Comparison of ENCODE assay signal across 27 mouse cellular contexts in the genomic region with DNA sequence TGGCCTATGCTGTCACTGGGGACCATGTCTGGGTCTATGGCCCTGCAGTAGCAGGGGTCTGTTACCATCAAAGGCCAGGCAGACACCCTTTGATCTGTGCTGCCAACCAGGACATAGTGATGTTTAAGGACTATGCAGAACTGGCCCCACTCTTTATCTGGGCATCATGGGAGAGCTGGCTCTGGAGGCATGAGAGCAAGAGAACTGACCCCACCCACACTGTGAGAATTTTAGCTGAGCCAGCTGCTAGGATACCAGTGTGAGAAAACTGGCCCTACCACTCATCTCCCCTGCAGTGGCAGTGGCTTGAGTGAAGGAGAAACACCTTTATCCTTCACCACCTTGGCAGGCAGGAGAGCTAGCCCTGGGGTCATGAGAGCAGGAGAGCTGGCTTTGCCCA. TPM values are rescaled to one million over a fixed set of nuclear protein-coding genes. Genes with fewer than 3 reads are reported as not detected.
A peak's percentile ranks its signal among the peaks of the same experiment; 100 is the strongest.
DNase-seq lines count a peak whose midpoint lies in the region; ATAC-seq and TF ChIP-seq lines count a peak whose summit lies in the region.
"Had no signal": no experiment of that assay in that cellular context is flagged by ENCODE, and none has a peak within 500 bp of the region (broad histone marks: within the 10 kb centered on the region; RNA-seq: fewer than 3 reads in every experiment).

No protein-coding gene starts in this region.

- no peak for DNase-seq in heart, adult 8-10 months (ENCODE audit: low spot score)
- DNase-seq in lung, adult 18-20 months, result peak; percentile 10 to 23
- no peak for DNase-seq in lung, adult 2 months
- DNase-seq in testis, postnatal 14 days (ENCODE audit: low spot score), result no peak
- no peak for DNase-seq in stomach, postnatal 0 days (ENCODE audit: low spot score)
- DNase-seq: adrenal gland, postnatal 14 days; cerebellum, adult 11-12 months; cerebellum, postnatal 10 days; forebrain, postnatal 0 days; gastrocnemius, postnatal 14 days; heart, postnatal 36 days; kidney, postnatal 25 days; lung, postnatal 14 days; right cerebral cortex, postnatal 4 days had no signal

- ATAC-seq in heart, embryonic 12.5 days (ENCODE audit: insufficient number of reproducible peaks, low FRiP score), result 0 out of 2 replicates have a peak, but pooled peaks have one; percentile 39
- ATAC-seq in stomach, postnatal 0 days (ENCODE audit: low FRiP score, low TSS enrichment), result 0 out of 2 replicates have a peak, but pooled peaks have one; percentile 38
- ATAC-seq in hindbrain, embryonic 13.5 days (ENCODE audit: low FRiP score), result no peak; the same call in 1 of the 2 replicates
- ATAC-seq: CD4-positive, CD25-positive, alpha-beta regulatory T cell, adult 4 months; forebrain, postnatal 0 days; intestine, postnatal 0 days; midbrain, embryonic 16.5 days had no signal

- H3K27ac ChIP-seq in heart, embryonic 12.5 days (ENCODE audit: poor library complexity, severe bottlenecking), result no peak overlapping the region
- H3K27ac ChIP-seq in testis, adult 2 months (ENCODE audit: control insufficient read depth, insufficient read depth, low read depth, low read length), result no peak overlapping the region
- no peak overlapping the region for H3K27ac ChIP-seq in stomach, postnatal 0 days (replicated peaks)
- H3K27ac ChIP-seq in hindbrain, embryonic 13.5 days, result no peak overlapping the region
- H3K27ac ChIP-seq: forebrain, embryonic 10.5 days; heart, embryonic 10.5 days; hindbrain, embryonic 12.5 days had no signal

- no peak for TF ChIP-seq EP300 in stomach, postnatal 0 days (optimal IDR thresholded peaks at IDR 0.05)

- 0 out of 2 replicates have a peak, but pooled peaks cover 2% of the 10 kb centered on the region for H3K9me3 ChIP-seq in heart, embryonic 12.5 days (replicated peaks)
- H3K9me3 ChIP-seq in stomach, postnatal 0 days (ENCODE audit: control insufficient read depth, low read length), result no peaks in the 10 kb centered on the region
- peaks cover 6% of the 10 kb centered on the region; the same call in 1 of the 2 replicates for H3K9me3 ChIP-seq in hindbrain, embryonic 13.5 days
- H3K9me3 ChIP-seq: forebrain, embryonic 10.5 days; heart, embryonic 10.5 days; hindbrain, embryonic 12.5 days had no signal

- H3K9ac ChIP-seq in heart, embryonic 12.5 days, result no peak overlapping the region
- H3K9ac ChIP-seq in stomach, postnatal 0 days (ENCODE audit: low read length), result no peak overlapping the region
- H3K9ac ChIP-seq in hindbrain, embryonic 13.5 days, result no peak overlapping the region
- H3K9ac ChIP-seq: forebrain, postnatal 0 days; hindbrain, embryonic 12.5 days had no signal

- no peak for TF ChIP-seq POLR2A in lung, adult 2 months (IDR thresholded peaks at IDR 0.05; ENCODE audit: borderline replicate concordance, extremely low read depth, low read depth, low read length)
- TF ChIP-seq POLR2A in testis, adult 2 months (IDR thresholded peaks at IDR 0.05; ENCODE audit: control insufficient read depth, low read depth, low read length), result 0 out of 2 replicates have a peak, but pooled peaks have one; percentile 30

- H3K4me2 ChIP-seq in heart, embryonic 12.5 days, result no peak overlapping the region
- no peak overlapping the region for H3K4me2 ChIP-seq in stomach, postnatal 0 days (replicated peaks; ENCODE audit: low read depth)
- H3K4me2 ChIP-seq in hindbrain, embryonic 13.5 days, result no peak overlapping the region
- H3K4me2 ChIP-seq: hindbrain, embryonic 12.5 days had no signal

- H3K4me3 ChIP-seq in heart, embryonic 12.5 days, result no peak overlapping the region
- H3K4me3 ChIP-seq in lung, adult 2 months (replicated peaks; ENCODE audit: extremely low read depth, low read depth, low read length), result no peak overlapping the region
- no peak overlapping the region for H3K4me3 ChIP-seq in testis, adult 2 months (ENCODE audit: control insufficient read depth, low read depth, low read length)
- no peak overlapping the region for H3K4me3 ChIP-seq in stomach, postnatal 0 days (ENCODE audit: low read depth, low read length)
- no peak overlapping the region for H3K4me3 ChIP-seq in hindbrain, embryonic 13.5 days
- H3K4me3 ChIP-seq: forebrain, embryonic 10.5 days; heart, embryonic 10.5 days; hindbrain, embryonic 12.5 days had no signal

- no peak for TF ChIP-seq CTCF in lung, adult 2 months (IDR thresholded peaks at IDR 0.05; ENCODE audit: insufficient read depth, low read length)
- no peak for TF ChIP-seq CTCF in testis, adult 2 months (IDR thresholded peaks at IDR 0.05; ENCODE audit: control insufficient read depth, insufficient read depth, insufficient replicate concordance, low read depth, low read length)
- TF ChIP-seq CTCF in stomach, postnatal 0 days (IDR thresholded peaks at IDR 0.05; ENCODE audit: low read depth), result no peak

- H3K27me3 ChIP-seq in heart, embryonic 12.5 days (replicated peaks), result no peaks in the 10 kb centered on the region
- H3K27me3 ChIP-seq in testis, adult 2 months (ENCODE audit: control insufficient read depth, insufficient read depth, low read length), result no peaks in the 10 kb centered on the region
- H3K27me3 ChIP-seq in stomach, postnatal 0 days (ENCODE audit: control insufficient read depth, insufficient read depth, low read length), result no peaks in the 10 kb centered on the region
- no peaks in the 10 kb centered on the region for H3K27me3 ChIP-seq in hindbrain, embryonic 13.5 days
- H3K27me3 ChIP-seq: hindbrain, embryonic 12.5 days had no signal

- H3K4me1 ChIP-seq in heart, embryonic 12.5 days (replicated peaks), result peaks cover 10% of the 10 kb centered on the region
- 0 out of 2 replicates have a peak, but pooled peaks cover 2% of the 10 kb centered on the region for H3K4me1 ChIP-seq in lung, adult 2 months (ENCODE audit: control insufficient read depth, insufficient read depth, low read length)
- H3K4me1 ChIP-seq in testis, adult 2 months (ENCODE audit: control insufficient read depth, insufficient read depth, low read length), result no peaks in the 10 kb centered on the region
- no peaks in the 10 kb centered on the region for H3K4me1 ChIP-seq in stomach, postnatal 0 days (replicated peaks; ENCODE audit: control insufficient read depth, insufficient read depth)
- H3K4me1 ChIP-seq in hindbrain, embryonic 13.5 days (replicated peaks), result no peaks in the 10 kb centered on the region
- H3K4me1 ChIP-seq: hindbrain, embryonic 12.5 days had no signal

- peaks cover 3% of the 10 kb centered on the region; the same call in 1 of the 2 replicates for H3K36me3 ChIP-seq in heart, embryonic 12.5 days
- no peaks in the 10 kb centered on the region for H3K36me3 ChIP-seq in testis, adult 2 months (ENCODE audit: control insufficient read depth, insufficient read depth, low read length)
- no peaks in the 10 kb centered on the region for H3K36me3 ChIP-seq in stomach, postnatal 0 days (ENCODE audit: control insufficient read depth, insufficient read depth, low read length)
- no peaks in the 10 kb centered on the region for H3K36me3 ChIP-seq in hindbrain, embryonic 13.5 days
- H3K36me3 ChIP-seq: forebrain, embryonic 10.5 days; heart, embryonic 10.5 days; hindbrain, embryonic 12.5 days had no signal

RNA-seq across cellular contexts. Expression of a gene that starts 19.1 kb away (rescaled TPM):
- polyA plus RNA-seq in heart, embryonic 12.5 days (2016; fragmentation: Nextera tagmentation; extraction: Ambion mirVana), result 17.9 and 18.7 TPM in 2 replicates
- 100 to 1,000 TPM; 103 to 113 (median 109) TPM for total RNA-seq in heart, adult 8-10 months (2022)
- 20.0 and 26.0 TPM in 2 replicates for polyA plus RNA-seq in lung, adult 2 months (2012; rRNA removed)
- polyA plus RNA-seq in testis, adult 2 months (2012; rRNA removed), result 156 and 161 TPM in 2 replicates
- 9.4 and 9.6 TPM in 2 replicates for polyA plus RNA-seq in stomach, postnatal 0 days (2015; fragmentation: Nextera tagmentation; extraction: Ambion mirVana)
- 12.8 and 14.6 TPM in 2 replicates for polyA plus RNA-seq in hindbrain, embryonic 13.5 days (2015; fragmentation: Nextera tagmentation; extraction: Ambion mirVana)

RNA-seq across cellular contexts. Expression of a gene that starts 19.2 kb away (rescaled TPM):
- 226 TPM in 2 replicates for polyA plus RNA-seq in heart, embryonic 12.5 days (2016; fragmentation: Nextera tagmentation; extraction: Ambion mirVana)
- total RNA-seq in heart, adult 8-10 months (2022), result 100 to 1,000 TPM; 565 to 633 (median 602) TPM
- 53.8 and 63.5 TPM in 2 replicates for polyA plus RNA-seq in lung, adult 2 months (2012; rRNA removed)
- 320 and 352 TPM in 2 replicates for polyA plus RNA-seq in testis, adult 2 months (2012; rRNA removed)
- polyA plus RNA-seq in stomach, postnatal 0 days (2015; fragmentation: Nextera tagmentation; extraction: Ambion mirVana), result 218 and 228 TPM in 2 replicates
- 173 and 191 TPM in 2 replicates for polyA plus RNA-seq in hindbrain, embryonic 13.5 days (2015; fragmentation: Nextera tagmentation; extraction: Ambion mirVana)

RNA-seq across cellular contexts. Expression of a gene that starts 43.8 kb away (rescaled TPM):
- polyA plus RNA-seq in heart, embryonic 12.5 days (2016; fragmentation: Nextera tagmentation; extraction: Ambion mirVana), result not detected in 2 replicates
- not detected for total RNA-seq in heart, adult 8-10 months (2022)
- 0.08 and 0.14 TPM in 2 replicates for polyA plus RNA-seq in lung, adult 2 months (2012; rRNA removed)
- 82.5 and 86.7 TPM in 2 replicates for polyA plus RNA-seq in testis, adult 2 months (2012; rRNA removed)
- 0.02 TPM in 1 of 2 replicates, not detected in the other for polyA plus RNA-seq in stomach, postnatal 0 days (2015; fragmentation: Nextera tagmentation; extraction: Ambion mirVana)
- 0.26 and 0.35 TPM in 2 replicates for polyA plus RNA-seq in hindbrain, embryonic 13.5 days (2015; fragmentation: Nextera tagmentation; extraction: Ambion mirVana)
- total RNA-seq: common myeloid progenitor, adult 5-6 weeks; forebrain, postnatal 0 days; gastrocnemius, postnatal 14 days; heart, postnatal 36 days had no signal
- polyA plus RNA-seq: heart, embryonic 10.5 days; heart, embryonic 16.5 days; intestine, postnatal 0 days; limb, embryonic 11.5 days; liver, adult 2 months had no signal

Comparison
In these comparisons a context has a peak if more than half of its experiments do, and no peak if none do; other contexts are left out.
1. DNase-seq: peak in lung, adult 18-20 months (2 of 2); none in heart, adult 8-10 months (single experiment), lung, adult 2 months (single experiment), testis, postnatal 14 days (single experiment) and stomach, postnatal 0 days (single experiment).
2. RNA of a gene that starts 43.8 kb away (polyA plus RNA-seq): 82.5 to 86.7 TPM in testis, adult 2 months; 0.26 to 0.35 TPM in hindbrain, embryonic 13.5 days, 0.08 to 0.14 TPM in lung, adult 2 months, not detected in heart, embryonic 12.5 days and 0.02 TPM in stomach, postnatal 0 days; every median in the first group is over 10 times any median in the second.